Mouse (Mus musculus): ENCODE results near the gene Ucp1.

Gene Ucp1

GRCm38 (mm10) chr8:83331899-83332697, 41.9 kb downstream of the Ucp1 start, which contains the start of gene Elmod2:
Gene Elmod2, minus strand, starts transcription at chr8:83332486.
- DNase-seq (ENCODE audit: low spot score): peak; percentile 97

GRCm38 (mm10) chr8:83332864-83333263, 42.7 kb downstream of the Ucp1 start:
- no peak for DNase-seq (ENCODE audit: low spot score)

GRCm38 (mm10) chr8:83342076-83342475, 51.9 kb downstream of the Ucp1 start:
- DNase-seq (ENCODE audit: low spot score): no peak

GRCm38 (mm10) chr8:83342693-83343092, 52.5 kb downstream of the Ucp1 start:
- peak; percentile 8 for DNase-seq (ENCODE audit: low spot score)
